Mouse (Mus musculus) liver, embryonic 18 days (tissue): ENCODE results near the gene Slc35e1. TPM values are rescaled to one million over a fixed set of nuclear protein-coding genes. Genes with fewer than 3 reads are reported as not detected.

Experiments
- polyA plus RNA-seq: library from polyadenylated mRNA; depleted of rRNA; stranded (reverse); fragments of >200 nt; gene quantifications from 2 replicates; pipeline ENCODE4 v1.2.3, GENCODE M21; 2012; rRNA removed

Slc35e1 gene
- 9.6 and 10.1 TPM in 2 replicates for polyA plus RNA-seq

GRCm38 (mm10) chr8:72491680-72492621 is at the start of gene Slc35e1:
Slc35e1 (minus strand) TSS chr8:72492614.

GRCm38 (mm10) chr8:72474826-72475546 is 17.4 kb downstream of the Slc35e1 start, which contains the start of gene Cherp:
Cherp (minus strand) TSS chr8:72475226.

GRCm38 (mm10) chr8:72443338-72443993 is 48.9 kb downstream of the Slc35e1 start, which contains the start of the genes Calr3 and 1700030K09Rik:
Calr3 (minus strand) TSS chr8:72443870.
1700030K09Rik (plus strand) TSS chr8:72443880.

Other genes starting within 250 kb of the Slc35e1 start
- 5.7 and 6.6 TPM in 2 replicates for gene Gm10282, start 187.4 kb downstream of the Slc35e1 start, polyA plus RNA-seq
- 4.9 and 5.6 TPM in 2 replicates for gene Klf2, start 173.6 kb downstream of the Slc35e1 start, polyA plus RNA-seq
- 16.9 and 20.9 TPM in 2 replicates for gene Eps15l1, start 71.2 kb downstream of the Slc35e1 start, polyA plus RNA-seq
- gene Calr3, start 48.7 kb downstream of the Slc35e1 start, polyA plus RNA-seq = 0.22 and 0.32 TPM in 2 replicates
- gene 1700030K09Rik, start 48.7 kb downstream of the Slc35e1 start, polyA plus RNA-seq = 2.4 and 2.5 TPM in 2 replicates
- 13.3 and 15.6 TPM in 2 replicates for gene Cherp, start 17.4 kb downstream of the Slc35e1 start, polyA plus RNA-seq
- gene Med26, start 55.7 kb upstream of the Slc35e1 start, polyA plus RNA-seq = 3.5 and 4.8 TPM in 2 replicates
- 19.6 and 22.6 TPM in 2 replicates for gene Smim7, start 78.5 kb upstream of the Slc35e1 start, polyA plus RNA-seq
- 2.1 and 2.2 TPM in 2 replicates for gene Tmem38a, start 79.4 kb upstream of the Slc35e1 start, polyA plus RNA-seq
- gene Nwd1, start 154.1 kb upstream of the Slc35e1 start, polyA plus RNA-seq = 0.01 TPM in 2 replicates
- gene Sin3b, start 230.7 kb upstream of the Slc35e1 start, polyA plus RNA-seq = 56.4 and 59.5 TPM in 2 replicates